In genomic region chr11:69837604-69837951, GRCm38 (mm10) we compare ENCODE assay signal across 7 mouse cellular contexts. TPM values are rescaled to one million over a fixed set of nuclear protein-coding genes. Genes with fewer than 3 reads are reported as not detected.
DNase-seq lines count a peak whose midpoint lies in the region; ATAC-seq and TF ChIP-seq lines count a peak whose summit lies in the region.

Gene Nlgn2, minus strand, starts transcription at chr11:69837784.

- TF ChIP-seq CTCF in lung, embryonic 14.5 days (IDR thresholded peaks at IDR 0.05; ENCODE audit: low read depth) = peak; percentile 17; the same call in 1 of the 2 replicates
- TF ChIP-seq CTCF in bone marrow macrophage, adult 2 months (IDR thresholded peaks at IDR 0.05; ENCODE audit: low read depth, low read length) = no peak
- no peak; the same call in 1 of the 2 replicates for TF ChIP-seq CTCF in left cerebral cortex, adult 2 months (IDR thresholded peaks at IDR 0.05)
- TF ChIP-seq CTCF in midbrain, postnatal 0 days (IDR thresholded peaks at IDR 0.05) = peak; percentile 42; the same call in 1 of the 2 replicates

- DNase-seq in lung, embryonic 14.5 days = no peak
- DNase-seq in lung, postnatal 25 days (ENCODE audit: low spot score) = no peak
- DNase-seq in left cerebral cortex, adult 2 months (ENCODE audit: extremely low spot score in 1 of 2, low spot score in 2 of 2) = peak in 1 of 2 experiments; percentile 82
- no peak for DNase-seq in midbrain, postnatal 0 days (ENCODE audit: low spot score)
- no peak for DNase-seq in lung, postnatal 36 days

- H3K27me3 ChIP-seq in lung, embryonic 14.5 days (ENCODE audit: insufficient read depth, low read length) = peaks cover 14% of the 10 kb centered on the region; the same call in 1 of the 2 replicates
- peaks cover 4% of the 10 kb centered on the region; the same call in 1 of the 2 replicates for H3K27me3 ChIP-seq in forebrain, embryonic 13.5 days
- no peaks in the 10 kb centered on the region for H3K27me3 ChIP-seq in midbrain, postnatal 0 days (ENCODE audit: insufficient read depth, low read length)

- WGBS in lung, embryonic 14.5 days = 0% methylated on average over 32 of the region's 32 CpGs
- 1% methylated on average over 14 of the region's 32 CpGs for WGBS in forebrain, embryonic 13.5 days
- WGBS in midbrain, postnatal 0 days = 0% methylated on average over 32 of the region's 32 CpGs

- peaks cover 14% of the 10 kb centered on the region for H3K36me3 ChIP-seq in lung, embryonic 14.5 days (ENCODE audit: insufficient read depth)
- peaks cover 15% of the 10 kb centered on the region for H3K36me3 ChIP-seq in forebrain, embryonic 13.5 days (ENCODE audit: poor library complexity, severe bottlenecking)
- peaks cover 8% of the 10 kb centered on the region for H3K36me3 ChIP-seq in midbrain, postnatal 0 days (ENCODE audit: insufficient read depth, low read length)

- peak within 1 kb of the TSS; percentile 80 for H3K9ac ChIP-seq in lung, embryonic 14.5 days
- peak within 1 kb of the TSS; percentile 96 for H3K9ac ChIP-seq in forebrain, embryonic 13.5 days
- H3K9ac ChIP-seq in midbrain, postnatal 0 days (replicated peaks; ENCODE audit: low read length, poor library complexity, severe bottlenecking) = peak within 1 kb of the TSS; percentile 98

- ATAC-seq in lung, embryonic 14.5 days (ENCODE audit: insufficient read depth) = no peak
- ATAC-seq in forebrain, embryonic 13.5 days = peak; percentile 72; the same call in 1 of the 2 replicates
- ATAC-seq in midbrain, postnatal 0 days (ENCODE audit: low FRiP score) = peak; percentile 85

- H3K4me1 ChIP-seq in lung, embryonic 14.5 days (ENCODE audit: insufficient read depth) = peaks cover 19% of the 10 kb centered on the region; the same call in 1 of the 2 replicates
- H3K4me1 ChIP-seq in bone marrow macrophage, adult 2 months (ENCODE audit: control insufficient read depth, insufficient read depth, low read length) = peaks cover 6% of the 10 kb centered on the region
- peaks cover 49% of the 10 kb centered on the region for H3K4me1 ChIP-seq in forebrain, embryonic 13.5 days
- H3K4me1 ChIP-seq in midbrain, postnatal 0 days (ENCODE audit: insufficient read depth, low read length) = peaks cover 11% of the 10 kb centered on the region; the same call in 1 of the 2 replicates

- TF ChIP-seq POLR2A in bone marrow macrophage, adult 2 months (IDR thresholded peaks at IDR 0.05; ENCODE audit: borderline replicate concordance, low read depth, low read length) = no peak

- H3K27ac ChIP-seq in lung, embryonic 14.5 days (ENCODE audit: low read depth) = peak within 1 kb of the TSS; percentile 92
- peak within 1 kb of the TSS; percentile 62 for H3K27ac ChIP-seq in bone marrow macrophage, adult 2 months (ENCODE audit: insufficient read depth, low read depth, low read length)
- peak within 1 kb of the TSS; percentile 96 for H3K27ac ChIP-seq in forebrain, embryonic 13.5 days
- peak within 1 kb of the TSS; percentile 95 for H3K27ac ChIP-seq in left cerebral cortex, adult 2 months
- H3K27ac ChIP-seq in midbrain, postnatal 0 days (ENCODE audit: low read depth, low read length) = peak within 1 kb of the TSS; percentile 97

- intact Hi-C loops in left cerebral cortex, adult 2 months (cut with DNase I) = loop anchor here (2.0 to 5.0 kb wide), 4 partner anchors 35 to 155 kb away; partner anchors contain the start of genes 2810408A11Rik, Neurl4 and Senp3

- peak within 1 kb of the TSS; percentile 75 for H3K4me2 ChIP-seq in lung, embryonic 14.5 days
- peak within 1 kb of the TSS; percentile 94 for H3K4me2 ChIP-seq in forebrain, embryonic 13.5 days
- peak within 1 kb of the TSS; percentile 97 for H3K4me2 ChIP-seq in midbrain, postnatal 0 days (ENCODE audit: low read depth, low read length, poor library complexity, severe bottlenecking)

- peak within 1 kb of the TSS; percentile 73 for H3K4me3 ChIP-seq in lung, embryonic 14.5 days (ENCODE audit: low read depth, low read length)
- peak within 1 kb of the TSS; percentile 74 for H3K4me3 ChIP-seq in bone marrow macrophage, adult 2 months (ENCODE audit: insufficient read depth, low read length)
- H3K4me3 ChIP-seq in forebrain, embryonic 13.5 days = peak within 1 kb of the TSS; percentile 94
- H3K4me3 ChIP-seq in left cerebral cortex, adult 2 months = peak within 1 kb of the TSS; percentile 67
- peak within 1 kb of the TSS; percentile 91 for H3K4me3 ChIP-seq in midbrain, postnatal 0 days (ENCODE audit: low read depth, low read length)

- no peaks in the 10 kb centered on the region for H3K9me3 ChIP-seq in lung, embryonic 14.5 days (ENCODE audit: low read depth, low read length)
- no peaks in the 10 kb centered on the region for H3K9me3 ChIP-seq in forebrain, embryonic 13.5 days (replicated peaks)
- H3K9me3 ChIP-seq in midbrain, postnatal 0 days (ENCODE audit: low read length) = no peaks in the 10 kb centered on the region

RNA-seq across cellular contexts. Expression of gene Nlgn2, which starts in this region (rescaled TPM):
- 6.6 and 7.8 TPM in 2 replicates for polyA plus RNA-seq in lung, embryonic 14.5 days (2014; fragmentation: Nextera tagmentation; extraction: Ambion mirVana)
- 9.9 and 10.9 TPM in 2 replicates for polyA plus RNA-seq in bone marrow macrophage, adult 2 months (2012; ENCODE audit: insufficient read depth, insufficient read length, missing spikeins)
- 16.6 and 17.0 TPM in 2 replicates for polyA plus RNA-seq in forebrain, embryonic 13.5 days (2015; fragmentation: Nextera tagmentation; extraction: Ambion mirVana)
- total RNA-seq in left cerebral cortex, adult 2 months (2021) = 100 to 1,000 TPM; 236 to 243 TPM
- total RNA-seq in midbrain, postnatal 0 days (2014; rRNA removed) = 117 and 137 TPM in 2 replicates
- 21.0 and 23.5 TPM in 2 replicates for polyA plus RNA-seq in midbrain, postnatal 0 days (2015; fragmentation: Nextera tagmentation; extraction: Ambion mirVana)

Comparison
In these comparisons a context has a peak if more than half of its experiments do, and no peak if none do; other contexts are left out.
1. CTCF ChIP-seq: peak in lung, embryonic 14.5 days (single experiment) and midbrain, postnatal 0 days (single experiment); none in bone marrow macrophage, adult 2 months (single experiment) and left cerebral cortex, adult 2 months (single experiment).
2. Peak in every context shown above with its lines, with median percentiles within 50 percentile points of each other: H3K27ac ChIP-seq, H3K4me2 ChIP-seq, H3K4me3 ChIP-seq and H3K9ac ChIP-seq.